Mouse (Mus musculus): ENCODE measurements around the gene Fgd6.

GRCm38 (mm10) chr10:94142427-94142826 is 106.6 kb downstream of the Fgd6 start:
- TF ChIP-seq CTCF (IDR thresholded peaks at IDR 0.05; ENCODE audit: extremely low read depth, insufficient read length, insufficient replicate concordance, low read depth, low read length): no peak
- TF ChIP-seq POLR2A (IDR thresholded peaks at IDR 0.05; ENCODE audit: low read depth, low read length): no peak
